Mouse (Mus musculus) midbrain, embryonic 14.5 days (tissue): ENCODE data around the gene Capza1. TPM values are rescaled to one million over a fixed set of nuclear protein-coding genes. Genes with fewer than 3 reads are reported as not detected.

Source experiments
- ATAC-seq: fragments of 200-750 bp; cut with Nextera tagmentation; 2 replicates; pipeline ENCODE4 v1.8.0; 2017; ENCODE audit warnings: moderate number of reproducible peaks, moderate library complexity; ENCODE audit not compliant: low FRiP score, low TSS enrichment
- DNase-seq: peaks from one replicate; pipeline ENCODE4 v3.0.0-alpha.2; 2015
- H3K27ac ChIP-seq: fragments of 300-500 bp; sonication (generic); replicated peaks from 2 replicates; pipeline ENCODE4 v1.5.1; 2014; ENCODE audit warnings: mild to moderate bottlenecking, low read depth, low read length, moderate library complexity
- H3K27me3 ChIP-seq: fragments of 300-500 bp; sonication (generic); 2 replicates; pipeline ENCODE4 v1.6.1; 2014; ENCODE audit warnings: low read length, control low read depth, mixed read lengths; ENCODE audit not compliant: control insufficient read depth, insufficient read depth
- H3K36me3 ChIP-seq: fragments of 300-500 bp; sonication (generic); 2 replicates; pipeline ENCODE4 v1.6.1; 2014; ENCODE audit warnings: low read length, control low read depth; ENCODE audit not compliant: control insufficient read depth, insufficient read depth
- H3K4me1 ChIP-seq: fragments of 300-500 bp; sonication (generic); 2 replicates; pipeline ENCODE4 v1.6.1; 2014; ENCODE audit warnings: mild to moderate bottlenecking, antibody characterized with exemption, low read length, control low read depth; ENCODE audit not compliant: control insufficient read depth, insufficient read depth
- H3K4me2 ChIP-seq: fragments of 300-500 bp; sonication (generic); 2 replicates; pipeline ENCODE4 v1.6.1; 2014; ENCODE audit warnings: mild to moderate bottlenecking, low read length, moderate library complexity
- H3K4me3 ChIP-seq: fragments of 300-500 bp; sonication (generic); replicated peaks from 2 replicates; pipeline ENCODE4 v1.5.1; 2014; ENCODE audit warnings: low read depth, low read length
- H3K9ac ChIP-seq: fragments of 300-500 bp; sonication (generic); replicated peaks from 2 replicates; pipeline ENCODE4 v1.6.1; 2014; ENCODE audit warnings: mild to moderate bottlenecking, low read length, moderate library complexity
- H3K9me3 ChIP-seq: fragments of 300-500 bp; sonication (generic); 2 replicates; pipeline ENCODE4 v1.6.1; 2016; ENCODE audit warnings: low read length, control low read depth, mixed read lengths; ENCODE audit not compliant: control insufficient read depth
- WGBS: fragments of 180-500 bp; shearing (Covaris S2); extraction: QIAGEN DNeasy Blood & Tissue Kit; methylation state at CpG from one replicate; pipeline ENCODE4 v1.1.7; 2014; 5-methylcytosine and 5-hydroxymethylcytosine counted together
- polyA plus RNA-seq: library from polyadenylated mRNA; unstranded; fragments of >200 nt; fragmentation: Nextera tagmentation; extraction: Ambion mirVana; gene quantifications from 2 replicates; pipeline ENCODE4 v1.2.1, GENCODE M21; 2014

The Capza1 gene
- polyA plus RNA-seq, 1 experiment from 2014 or later = 213 TPM

DNA sequence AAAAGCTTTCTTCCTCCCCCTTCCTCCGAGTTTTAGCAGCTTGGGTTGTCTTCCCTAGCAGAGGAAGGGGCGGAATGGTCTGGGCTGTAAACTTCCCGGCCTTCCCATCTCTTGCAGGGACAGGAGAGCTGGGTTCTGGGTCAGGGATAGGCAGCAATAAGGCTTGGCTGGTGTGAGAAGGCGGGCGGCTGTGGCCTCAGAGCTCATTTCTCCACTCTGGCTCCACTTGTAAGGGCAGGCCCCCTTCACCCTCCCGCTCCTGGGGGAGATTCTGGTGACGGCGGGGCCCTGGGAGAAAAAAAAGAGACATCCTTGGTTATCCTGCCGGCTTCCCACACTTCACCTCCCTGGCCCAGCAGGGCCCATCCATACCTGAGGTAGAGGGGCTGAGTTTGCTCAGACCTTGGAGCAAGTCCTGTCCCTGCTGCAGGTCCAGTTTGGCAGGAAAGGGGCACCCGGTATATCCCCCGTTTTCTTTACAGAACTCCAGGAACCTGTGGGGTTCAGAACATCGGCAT is 69.3 kb downstream of the Capza1 start:
- 82% methylated on average over 12 of the region's 12 CpGs for WGBS
- peaks cover 6% of the 10 kb centered on the region; the same call in 1 of the 2 replicates for H3K36me3 ChIP-seq
- no peaks in the 10 kb centered on the region for H3K9me3 ChIP-seq
- no peak for DNase-seq
- no peaks in the 10 kb centered on the region for H3K27me3 ChIP-seq
- H3K4me3 ChIP-seq = no peak overlapping the region
- H3K9ac ChIP-seq = no peak overlapping the region
- H3K27ac ChIP-seq = no peak overlapping the region
- ATAC-seq = no peak
- peaks cover 5% of the 10 kb centered on the region; the same call in 1 of the 2 replicates for H3K4me1 ChIP-seq
- no peak overlapping the region for H3K4me2 ChIP-seq

GRCm38 (mm10) chr3:104793871-104794828 is 70.2 kb downstream of the Capza1 start:
- Histone ChIP-seq H3K27me3 (no peaks in the 10 kb centered on the region), H3K36me3 (peaks cover 6% of the 10 kb centered on the region; the same call in 1 of the 2 replicates), H3K9me3 (no peaks in the 10 kb centered on the region), H3K9ac (no peak overlapping the region), H3K4me2 (no peak overlapping the region), H3K4me1 (peaks cover 5% of the 10 kb centered on the region; the same call in 1 of the 2 replicates), H3K4me3 (no peak overlapping the region), H3K27ac (0 out of 2 replicates have a peak overlapping the region, but pooled peaks have one; percentile 41)
- ATAC-seq = peak; percentile 84
- 60% methylated on average over 20 of the region's 20 CpGs for WGBS
- DNase-seq = peak; percentile 84

GRCm38 (mm10) chr3:104792360-104793270 is 71.7 kb downstream of the Capza1 start:
- H3K4me1 ChIP-seq = peaks cover 11% of the 10 kb centered on the region
- WGBS = 79% methylated on average over 15 of the region's 15 CpGs
- DNase-seq = no peak

DNA sequence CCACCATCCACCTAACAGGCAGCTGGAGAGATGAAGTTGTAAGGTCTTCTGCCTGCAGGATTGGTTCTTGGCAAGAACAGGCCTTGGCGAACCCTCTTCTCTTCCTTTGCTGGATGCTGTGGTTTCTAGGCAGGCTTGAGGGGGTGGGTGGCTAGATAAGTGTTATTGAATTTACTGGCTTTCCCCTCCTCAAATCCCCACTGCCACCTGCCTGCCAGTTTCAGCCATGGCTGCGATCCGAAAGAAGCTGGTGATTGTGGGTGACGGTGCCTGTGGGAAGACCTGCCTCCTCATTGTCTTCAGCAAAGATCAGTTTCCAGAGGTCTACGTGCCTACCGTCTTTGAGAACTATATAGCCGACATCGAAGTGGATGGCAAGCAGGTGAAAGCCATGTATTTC is 72.6 kb downstream of the Capza1 start:
- H3K4me2 ChIP-seq = no peak overlapping the region
- 0 out of 2 replicates have a peak, but pooled peaks cover 5% of the 10 kb centered on the region for H3K27me3 ChIP-seq
- no peak overlapping the region for H3K4me3 ChIP-seq
- H3K9ac ChIP-seq = no peak overlapping the region
- DNase-seq = no peak
- no peaks in the 10 kb centered on the region for H3K9me3 ChIP-seq
- H3K4me1 ChIP-seq = peaks cover 11% of the 10 kb centered on the region
- 92% methylated on average over 8 of the region's 8 CpGs for WGBS
- H3K27ac ChIP-seq = no peak overlapping the region
- H3K36me3 ChIP-seq = peaks cover 4% of the 10 kb centered on the region; the same call in 1 of the 2 replicates
- no peak for ATAC-seq

More at GRCm38 (mm10) chr3:104792360-104793270, 71.7 kb downstream of the Capza1 start:
- no peak overlapping the region for H3K4me3 ChIP-seq
- H3K9ac ChIP-seq = no peak overlapping the region
- ATAC-seq = no peak
- H3K4me2 ChIP-seq = no peak overlapping the region
- H3K9me3 ChIP-seq = no peaks in the 10 kb centered on the region
- no peak overlapping the region for H3K27ac ChIP-seq
- 0 out of 2 replicates have a peak, but pooled peaks cover 5% of the 10 kb centered on the region for H3K27me3 ChIP-seq
- H3K36me3 ChIP-seq = peaks cover 6% of the 10 kb centered on the region; the same call in 1 of the 2 replicates

DNA sequence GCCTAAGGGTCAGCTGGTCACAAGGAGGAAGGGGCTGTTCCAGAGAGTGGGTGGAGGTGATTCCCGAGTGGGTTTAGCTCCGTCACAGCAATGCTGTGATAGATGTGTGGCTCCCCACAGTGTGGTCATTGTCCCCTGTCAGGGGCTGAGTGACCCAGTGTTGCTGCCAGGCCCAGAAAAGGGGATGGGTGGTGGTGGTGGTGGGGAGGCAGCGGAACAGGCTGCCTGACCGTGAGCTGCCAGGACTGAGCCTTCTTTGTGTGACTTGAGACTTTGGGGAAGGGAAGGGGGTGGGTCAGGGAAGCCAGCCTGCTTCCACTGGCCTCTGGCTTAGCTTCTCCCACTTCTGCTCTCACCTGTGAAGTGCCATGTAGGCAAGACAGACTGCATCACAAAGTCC is 73.3 kb downstream of the Capza1 start:
- Histone ChIP-seq H3K4me1 (peaks cover 11% of the 10 kb centered on the region), H3K27me3 (0 out of 2 replicates have a peak, but pooled peaks cover 5% of the 10 kb centered on the region), H3K9ac (no peak overlapping the region), H3K4me2 (peak overlapping the region; percentile 96), H3K36me3 (peaks cover 3% of the 10 kb centered on the region; the same call in 1 of the 2 replicates), H3K9me3 (no peaks in the 10 kb centered on the region), H3K27ac (no peak overlapping the region), H3K4me3 (no peak overlapping the region)
- DNase-seq (no peak), ATAC-seq (no peak)
- 26% methylated on average over 4 of the region's 4 CpGs for WGBS

DNA sequence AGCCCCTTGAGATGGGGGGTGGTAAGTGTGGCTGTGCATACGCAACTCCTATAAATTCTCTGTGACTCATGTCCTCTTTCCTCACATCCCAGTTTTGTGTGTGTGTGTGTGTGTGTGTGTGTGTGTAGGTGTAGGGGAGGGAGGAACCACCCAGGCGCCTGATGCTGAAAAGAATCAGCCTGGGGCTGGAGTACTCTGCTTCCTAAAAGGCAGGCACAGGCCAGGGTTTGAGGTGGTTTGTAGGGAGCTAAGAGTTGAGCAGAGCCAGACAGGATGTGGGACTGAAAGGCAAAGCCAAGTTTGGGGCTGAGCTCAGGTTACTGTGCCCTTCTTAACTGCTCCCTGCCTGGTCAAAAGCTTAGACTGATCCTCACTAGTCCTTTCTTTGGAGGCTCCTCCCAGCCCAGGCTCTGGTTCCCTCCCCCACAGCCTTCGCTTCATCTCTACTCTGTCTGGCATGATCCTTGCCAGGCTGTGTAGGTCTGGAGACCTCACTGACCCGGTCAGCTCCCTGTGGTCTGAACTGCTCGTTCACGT is 73.8 kb downstream of the Capza1 start:
- Histone ChIP-seq H3K4me3 (no peak overlapping the region), H3K27ac (no peak overlapping the region), H3K27me3 (0 out of 2 replicates have a peak, but pooled peaks cover 5% of the 10 kb centered on the region), H3K4me2 (peak overlapping the region; percentile 96), H3K9ac (no peak overlapping the region), H3K9me3 (no peaks in the 10 kb centered on the region), H3K36me3 (peaks cover 3% of the 10 kb centered on the region; the same call in 1 of the 2 replicates), H3K4me1 (peaks cover 11% of the 10 kb centered on the region)
- DNase-seq (peak; percentile 8), ATAC-seq (no peak)
- WGBS = 36% methylated on average over 6 of the region's 6 CpGs

- H3K27ac ChIP-seq = no peak overlapping the region
- peaks cover 3% of the 10 kb centered on the region; the same call in 1 of the 2 replicates for H3K36me3 ChIP-seq
- H3K27me3 ChIP-seq = 0 out of 2 replicates have a peak, but pooled peaks cover 6% of the 10 kb centered on the region
- no peaks in the 10 kb centered on the region for H3K9me3 ChIP-seq
- H3K4me2 ChIP-seq = peak overlapping the region; percentile 96
- H3K4me1 ChIP-seq = peaks cover 11% of the 10 kb centered on the region
- DNase-seq (peak; percentile 10), ATAC-seq (no peak)
- 36% methylated on average over 13 of the region's 13 CpGs for WGBS
- peak overlapping the region; percentile 50 for H3K9ac ChIP-seq
- H3K4me3 ChIP-seq = peak overlapping the region; percentile 52
Measured at GRCm38 (mm10) chr3:104789822-104790221, 74.5 kb downstream of the Capza1 start.

GRCm38 (mm10) chr3:104789312-104789605 is 75.0 kb downstream of the Capza1 start:
- no peak for DNase-seq

More at GRCm38 (mm10) chr3:104789312-104789605, 75.0 kb downstream of the Capza1 start:
- Histone ChIP-seq H3K9me3 (no peaks in the 10 kb centered on the region), H3K4me2 (peak overlapping the region; percentile 96), H3K36me3 (peaks cover 3% of the 10 kb centered on the region; the same call in 1 of the 2 replicates), H3K4me1 (peaks cover 9% of the 10 kb centered on the region; the same call in 1 of the 2 replicates), H3K27ac (no peak overlapping the region), H3K4me3 (peak overlapping the region; percentile 52), H3K9ac (peak overlapping the region; percentile 50), H3K27me3 (peaks cover 11% of the 10 kb centered on the region; the same call in 1 of the 2 replicates)
- 4% methylated on average over 10 of the region's 10 CpGs for WGBS
- ATAC-seq = peak; percentile 19; the same call in 1 of the 2 replicates
